Mouse (Mus musculus) left cerebral cortex, adult 6 months (tissue): ENCODE measurements around the gene Adgrv1. TPM values are rescaled to one million over a fixed set of nuclear protein-coding genes. Genes with fewer than 3 reads are reported as not detected.

ENCODE experiments used
- long read RNA-seq, 2 experiments: library from polyadenylated mRNA; unstranded; transcript quantifications; one replicate each; pipeline ENCODE4 v2.0.0; 2019 to 2020
- polyA plus RNA-seq: library from polyadenylated mRNA; unstranded; fragments of <200 nt; fragmentation: Nextera tagmentation; gene quantifications from 2 replicates; pipeline ENCODE4 v1.2.3, GENCODE M21; 2021

The Adgrv1 gene
- polyA plus RNA-seq = 1.4 and 1.7 TPM in 2 replicates
- long read RNA-seq, experiment 1, partial matches to known transcripts = 0 of 1 reads
- long read RNA-seq, experiment 1, other reads (novel, unspliced or antisense) = 0 of 1 reads
- long read RNA-seq, experiment 2, partial matches to known transcripts = 0 of 2 reads
- long read RNA-seq, experiment 2, other reads (novel, unspliced or antisense) = 2 of 2 reads

DNA sequence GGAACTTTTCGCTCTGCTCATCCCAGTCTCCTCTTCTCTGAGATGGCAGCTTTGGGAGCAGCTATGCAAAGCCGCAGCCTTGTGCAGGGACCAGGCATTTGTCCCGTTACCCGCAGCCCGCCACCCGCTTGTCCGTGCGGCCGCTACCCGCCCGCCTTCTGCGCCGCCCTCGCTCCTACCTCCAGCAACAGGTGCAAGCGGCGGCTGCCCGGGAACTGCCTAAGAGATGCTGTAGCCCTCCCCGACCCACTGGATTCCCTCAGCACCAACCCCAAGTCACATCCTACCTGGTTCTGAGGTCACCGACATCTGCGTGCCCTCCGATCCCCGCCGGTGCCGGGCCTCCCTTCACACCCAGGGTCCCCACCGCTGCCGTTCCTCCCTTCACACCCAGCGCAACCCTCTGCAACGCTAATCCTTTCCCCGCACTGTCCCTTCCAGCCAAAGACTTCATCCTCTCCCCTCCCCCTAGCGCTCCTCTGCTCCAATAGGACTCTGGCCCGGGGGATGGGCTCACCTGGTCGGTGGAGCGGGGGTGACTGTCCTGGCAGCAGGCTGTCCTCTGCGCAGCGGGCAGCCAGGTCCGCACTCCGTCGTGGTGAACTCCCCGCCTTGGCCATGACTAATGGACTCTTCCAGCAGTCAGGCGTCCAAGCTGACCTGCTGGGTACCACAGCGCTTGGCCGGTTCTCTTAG, at the start of gene Adgrv1:
Gene Adgrv1, minus strand, starts transcription at position 435 of the 696 bp plus-strand sequence.

DNA sequence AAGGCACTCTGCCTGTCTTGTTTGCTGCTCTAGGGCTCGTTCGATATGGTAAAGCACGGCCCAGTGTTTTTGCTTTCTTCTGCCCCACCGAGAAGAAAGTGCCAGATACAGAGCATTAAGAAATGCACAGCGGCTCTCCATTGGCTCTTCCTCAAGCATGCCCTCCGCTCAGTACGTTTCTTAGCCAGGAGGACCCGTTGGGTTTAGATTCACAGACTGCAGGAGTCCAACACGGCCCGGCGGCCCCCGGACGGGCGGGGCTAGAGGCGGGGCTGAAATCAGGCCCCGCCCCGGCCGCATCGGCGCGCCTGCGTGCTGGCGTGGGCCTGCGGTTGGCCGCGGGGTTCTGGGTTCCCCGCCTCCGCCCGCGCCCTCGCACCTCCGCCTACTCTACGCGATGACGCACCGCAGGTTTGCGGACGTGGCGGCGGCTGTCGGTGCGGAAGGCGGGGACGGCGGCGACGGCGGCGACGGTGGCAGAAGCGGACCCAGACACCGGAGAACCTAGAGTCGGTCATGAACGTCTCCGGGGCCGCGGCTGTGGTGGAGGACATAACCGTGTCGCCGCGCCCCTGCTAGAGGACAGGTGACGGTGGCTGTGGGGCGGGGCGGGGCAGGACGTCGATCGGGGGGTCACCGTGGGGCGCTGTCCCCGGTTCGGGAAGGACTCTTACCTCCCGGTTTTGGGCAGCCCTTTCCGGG, 24.5 kb upstream of the Adgrv1 start, which contains the start of gene Lysmd3:
Gene Lysmd3, plus strand, starts transcription at position 313 of the 702 bp plus-strand sequence.

Other genes with a start within 250 kb of the Adgrv1 start
- gene Lysmd3, start 24.5 kb upstream of the Adgrv1 start, polyA plus RNA-seq = 4.7 and 8.8 TPM in 2 replicates
- gene Polr3g, start 77.9 kb upstream of the Adgrv1 start, polyA plus RNA-seq = 4.7 and 5.5 TPM in 2 replicates
- gene Mblac2, start 78.2 kb upstream of the Adgrv1 start, polyA plus RNA-seq = 28.7 and 35.1 TPM in 2 replicates
- 143 and 162 TPM in 2 replicates for gene Cetn3, start 149.9 kb upstream of the Adgrv1 start, polyA plus RNA-seq